Mouse (Mus musculus): ENCODE measurements around the gene Kcnh5. TPM values are rescaled to one million over a fixed set of nuclear protein-coding genes. Genes with fewer than 3 reads are reported as not detected.

Gene Kcnh5
- polyA plus RNA-seq, 1 experiment, result not detected

GRCm38 (mm10) chr12:75139792-75140191 is 37.3 kb downstream of the Kcnh5 start:
- Histone ChIP-seq H3K36me3 (replicated peaks; ENCODE audit: low read length) (no peaks in the 10 kb centered on the region), H3K27me3 (replicated peaks) (no peaks in the 10 kb centered on the region), H3K4me3 (replicated peaks) (no peak overlapping the region), H3K4me1 (no peaks in the 10 kb centered on the region), H3K9me3 (peaks cover 6% of the 10 kb centered on the region; the same call in 1 of the 2 replicates)
- no peak for TF ChIP-seq FLI1 (IDR thresholded peaks at IDR 0.05; ENCODE audit: low read length)
- TF ChIP-seq GATA1 (IDR thresholded peaks at IDR 0.05; ENCODE audit: borderline replicate concordance, low read length), result no peak

- no peak overlapping the region for H3K4me3 ChIP-seq (replicated peaks)
- H3K27me3 ChIP-seq (replicated peaks), result no peaks in the 10 kb centered on the region
- TF ChIP-seq GATA1 (IDR thresholded peaks at IDR 0.05; ENCODE audit: borderline replicate concordance, low read length) (no peak), FLI1 (IDR thresholded peaks at IDR 0.05; ENCODE audit: low read length) (no peak)
- peaks cover 11% of the 10 kb centered on the region for H3K9me3 ChIP-seq
- no peaks in the 10 kb centered on the region for H3K36me3 ChIP-seq (replicated peaks; ENCODE audit: low read length)
- no peaks in the 10 kb centered on the region for H3K4me1 ChIP-seq
Observed at GRCm38 (mm10) chr12:75091921-75092320, 85.2 kb downstream of the Kcnh5 start.

- no peaks in the 10 kb centered on the region for H3K27me3 ChIP-seq (replicated peaks)
- H3K4me3 ChIP-seq (replicated peaks), result no peak overlapping the region
- TF ChIP-seq GATA1 (IDR thresholded peaks at IDR 0.05; ENCODE audit: borderline replicate concordance, low read length), result no peak
- no peak for TF ChIP-seq FLI1 (IDR thresholded peaks at IDR 0.05; ENCODE audit: low read length)
- peaks cover 11% of the 10 kb centered on the region for H3K9me3 ChIP-seq
- no peaks in the 10 kb centered on the region for H3K4me1 ChIP-seq
- H3K36me3 ChIP-seq (replicated peaks; ENCODE audit: low read length), result no peaks in the 10 kb centered on the region
Observed at GRCm38 (mm10) chr12:75090957-75091356, 86.2 kb downstream of the Kcnh5 start.

GRCm38 (mm10) chr12:75077175-75077574 is 100.0 kb downstream of the Kcnh5 start:
- TF ChIP-seq GATA1 (IDR thresholded peaks at IDR 0.05; ENCODE audit: borderline replicate concordance, low read length) (no peak), FLI1 (IDR thresholded peaks at IDR 0.05; ENCODE audit: low read length) (no peak)
- Histone ChIP-seq H3K4me3 (replicated peaks) (no peak overlapping the region), H3K9me3 (0 out of 2 replicates have a peak, but pooled peaks cover 6% of the 10 kb centered on the region), H3K27me3 (replicated peaks) (no peaks in the 10 kb centered on the region), H3K4me1 (no peaks in the 10 kb centered on the region), H3K36me3 (replicated peaks; ENCODE audit: low read length) (no peaks in the 10 kb centered on the region)

GRCm38 (mm10) chr12:75071043-75071442 is 106.1 kb downstream of the Kcnh5 start:
- no peak overlapping the region for H3K4me3 ChIP-seq (replicated peaks)
- H3K4me1 ChIP-seq, result no peaks in the 10 kb centered on the region
- no peaks in the 10 kb centered on the region for H3K27me3 ChIP-seq (replicated peaks)
- H3K9me3 ChIP-seq, result 0 out of 2 replicates have a peak, but pooled peaks cover 4% of the 10 kb centered on the region
- TF ChIP-seq GATA1 (IDR thresholded peaks at IDR 0.05; ENCODE audit: borderline replicate concordance, low read length), result no peak
- TF ChIP-seq FLI1 (IDR thresholded peaks at IDR 0.05; ENCODE audit: low read length), result no peak
- no peaks in the 10 kb centered on the region for H3K36me3 ChIP-seq (replicated peaks; ENCODE audit: low read length)

- Histone ChIP-seq H3K4me1 (no peaks in the 10 kb centered on the region), H3K4me3 (replicated peaks) (no peak overlapping the region), H3K36me3 (replicated peaks; ENCODE audit: low read length) (no peaks in the 10 kb centered on the region), H3K27me3 (replicated peaks) (no peaks in the 10 kb centered on the region), H3K9me3 (no peaks in the 10 kb centered on the region)
- no peak for TF ChIP-seq FLI1 (IDR thresholded peaks at IDR 0.05; ENCODE audit: low read length)
Observed at GRCm38 (mm10) chr12:75062571-75062970, 114.6 kb downstream of the Kcnh5 start.

GRCm38 (mm10) chr12:75061731-75062130 is 115.4 kb downstream of the Kcnh5 start:
- H3K27me3 ChIP-seq (replicated peaks), result no peaks in the 10 kb centered on the region
- H3K9me3 ChIP-seq, result no peaks in the 10 kb centered on the region
- no peaks in the 10 kb centered on the region for H3K36me3 ChIP-seq (replicated peaks; ENCODE audit: low read length)
- H3K4me3 ChIP-seq (replicated peaks), result no peak overlapping the region
- H3K4me1 ChIP-seq, result no peaks in the 10 kb centered on the region
- TF ChIP-seq GATA1 (IDR thresholded peaks at IDR 0.05; ENCODE audit: borderline replicate concordance, low read length) (no peak), FLI1 (IDR thresholded peaks at IDR 0.05; ENCODE audit: low read length) (no peak)

- Histone ChIP-seq H3K4me3 (replicated peaks) (no peak overlapping the region), H3K9me3 (peaks cover 5% of the 10 kb centered on the region), H3K36me3 (replicated peaks; ENCODE audit: low read length) (no peaks in the 10 kb centered on the region), H3K27me3 (replicated peaks) (no peaks in the 10 kb centered on the region), H3K4me1 (no peaks in the 10 kb centered on the region)
- TF ChIP-seq FLI1 (IDR thresholded peaks at IDR 0.05; ENCODE audit: low read length) (no peak), GATA1 (IDR thresholded peaks at IDR 0.05; ENCODE audit: borderline replicate concordance, low read length) (no peak)
Observed at GRCm38 (mm10) chr12:75053731-75054130, 123.4 kb downstream of the Kcnh5 start.

GRCm38 (mm10) chr12:75036694-75037093 is 140.4 kb downstream of the Kcnh5 start:
- no peaks in the 10 kb centered on the region for H3K27me3 ChIP-seq (replicated peaks)
- no peak overlapping the region for H3K4me3 ChIP-seq (replicated peaks)
- TF ChIP-seq FLI1 (IDR thresholded peaks at IDR 0.05; ENCODE audit: low read length) (no peak), GATA1 (IDR thresholded peaks at IDR 0.05; ENCODE audit: borderline replicate concordance, low read length) (no peak)
- H3K36me3 ChIP-seq (replicated peaks; ENCODE audit: low read length), result no peaks in the 10 kb centered on the region
- H3K4me1 ChIP-seq, result no peaks in the 10 kb centered on the region
- no peaks in the 10 kb centered on the region for H3K9me3 ChIP-seq

- H3K36me3 ChIP-seq (replicated peaks; ENCODE audit: low read length), result no peaks in the 10 kb centered on the region
- no peaks in the 10 kb centered on the region for H3K27me3 ChIP-seq (replicated peaks)
- no peak for TF ChIP-seq FLI1 (IDR thresholded peaks at IDR 0.05; ENCODE audit: low read length)
- no peak for TF ChIP-seq GATA1 (IDR thresholded peaks at IDR 0.05; ENCODE audit: borderline replicate concordance, low read length)
- no peak overlapping the region for H3K4me3 ChIP-seq (replicated peaks)
- no peaks in the 10 kb centered on the region for H3K9me3 ChIP-seq
- H3K4me1 ChIP-seq, result no peaks in the 10 kb centered on the region
Observed at GRCm38 (mm10) chr12:75031970-75032864, 144.9 kb downstream of the Kcnh5 start.
